Mouse (Mus musculus): ENCODE results near the gene Atp2c1. TPM values are rescaled to one million over a fixed set of nuclear protein-coding genes. Genes with fewer than 3 reads are reported as not detected.

Gene Atp2c1
- polyA plus RNA-seq, 1 experiment from 2014 or later, result 65.3 TPM

GRCm38 (mm10) chr9:105537473-105537872 is 10.4 kb upstream of the Atp2c1 start:
- ATAC-seq (ENCODE audit: low FRiP score) (no peak), DNase-seq (ENCODE audit: low spot score) (no peak)
- Histone ChIP-seq H3K4me3 (ENCODE audit: low read depth, low read length) (no peak overlapping the region), H3K27ac (ENCODE audit: low read depth, low read length) (no peak overlapping the region), H3K4me2 (replicated peaks; ENCODE audit: low read depth, low read length) (no peak overlapping the region), H3K9me3 (ENCODE audit: control insufficient read depth, low read length) (no peaks in the 10 kb centered on the region), H3K9ac (ENCODE audit: low read depth, low read length) (no peak overlapping the region), H3K27me3 (ENCODE audit: control insufficient read depth, insufficient read depth, low read length) (no peaks in the 10 kb centered on the region), H3K36me3 (ENCODE audit: control insufficient read depth, insufficient read depth, low read length) (no peaks in the 10 kb centered on the region), H3K4me1 (replicated peaks; ENCODE audit: control insufficient read depth, insufficient read depth, low read length) (no peaks in the 10 kb centered on the region)
- WGBS, result 33% methylated on average over 8 of the region's 8 CpGs

- H3K36me3 ChIP-seq (ENCODE audit: control insufficient read depth, insufficient read depth, low read length), result no peaks in the 10 kb centered on the region
- no peak for DNase-seq (ENCODE audit: low spot score)
- no peak overlapping the region for H3K27ac ChIP-seq (ENCODE audit: low read depth, low read length)
- no peaks in the 10 kb centered on the region for H3K9me3 ChIP-seq (ENCODE audit: control insufficient read depth, low read length)
- ATAC-seq (ENCODE audit: low FRiP score), result no peak
- H3K27me3 ChIP-seq (ENCODE audit: control insufficient read depth, insufficient read depth, low read length), result no peaks in the 10 kb centered on the region
- H3K4me1 ChIP-seq (replicated peaks; ENCODE audit: control insufficient read depth, insufficient read depth, low read length), result no peaks in the 10 kb centered on the region
- WGBS, result 65% methylated on average over 10 of the region's 10 CpGs
- H3K9ac ChIP-seq (ENCODE audit: low read depth, low read length), result no peak overlapping the region
- no peak overlapping the region for H3K4me3 ChIP-seq (ENCODE audit: low read depth, low read length)
- H3K4me2 ChIP-seq (replicated peaks; ENCODE audit: low read depth, low read length), result no peak overlapping the region
These were observed 9.8 kb upstream of the Atp2c1 start for GRCm38 (mm10) chr9:105536877-105537276.

GRCm38 (mm10) chr9:105525355-105525754 is 1.8 kb downstream of the Atp2c1 start:
- Histone ChIP-seq H3K9me3 (ENCODE audit: control insufficient read depth, low read length) (no peaks in the 10 kb centered on the region), H3K4me2 (replicated peaks; ENCODE audit: low read depth, low read length) (no peak overlapping the region), H3K4me3 (ENCODE audit: low read depth, low read length) (no peak overlapping the region), H3K27me3 (ENCODE audit: control insufficient read depth, insufficient read depth, low read length) (no peaks in the 10 kb centered on the region), H3K9ac (ENCODE audit: low read depth, low read length) (no peak overlapping the region), H3K27ac (ENCODE audit: low read depth, low read length) (no peak overlapping the region), H3K4me1 (replicated peaks; ENCODE audit: control insufficient read depth, insufficient read depth, low read length) (no peaks in the 10 kb centered on the region), H3K36me3 (ENCODE audit: control insufficient read depth, insufficient read depth, low read length) (no peaks in the 10 kb centered on the region)
- ATAC-seq (ENCODE audit: low FRiP score) (no peak), DNase-seq (ENCODE audit: low spot score) (no peak)
- 67% methylated on average over 4 of the region's 4 CpGs for WGBS

- ATAC-seq (ENCODE audit: low FRiP score), result no peak
- H3K9ac ChIP-seq (ENCODE audit: low read depth, low read length), result no peak overlapping the region
- DNase-seq (ENCODE audit: low spot score), result no peak
- no peaks in the 10 kb centered on the region for H3K4me1 ChIP-seq (replicated peaks; ENCODE audit: control insufficient read depth, insufficient read depth, low read length)
- H3K9me3 ChIP-seq (ENCODE audit: control insufficient read depth, low read length), result no peaks in the 10 kb centered on the region
- no peak overlapping the region for H3K4me2 ChIP-seq (replicated peaks; ENCODE audit: low read depth, low read length)
- WGBS, result 64% methylated on average over 2 of the region's 2 CpGs
- no peak overlapping the region for H3K4me3 ChIP-seq (ENCODE audit: low read depth, low read length)
- H3K27ac ChIP-seq (ENCODE audit: low read depth, low read length), result no peak overlapping the region
- H3K27me3 ChIP-seq (ENCODE audit: control insufficient read depth, insufficient read depth, low read length), result no peaks in the 10 kb centered on the region
- H3K36me3 ChIP-seq (ENCODE audit: control insufficient read depth, insufficient read depth, low read length), result no peaks in the 10 kb centered on the region
These were observed 4.1 kb downstream of the Atp2c1 start for GRCm38 (mm10) chr9:105523038-105523437.

GRCm38 (mm10) chr9:105522063-105522462 is 5.1 kb downstream of the Atp2c1 start:
- Histone ChIP-seq H3K4me2 (replicated peaks; ENCODE audit: low read depth, low read length) (no peak overlapping the region), H3K27me3 (ENCODE audit: control insufficient read depth, insufficient read depth, low read length) (no peaks in the 10 kb centered on the region), H3K9me3 (ENCODE audit: control insufficient read depth, low read length) (no peaks in the 10 kb centered on the region), H3K4me1 (replicated peaks; ENCODE audit: control insufficient read depth, insufficient read depth, low read length) (no peaks in the 10 kb centered on the region), H3K4me3 (ENCODE audit: low read depth, low read length) (no peak overlapping the region), H3K9ac (ENCODE audit: low read depth, low read length) (no peak overlapping the region), H3K27ac (ENCODE audit: low read depth, low read length) (no peak overlapping the region), H3K36me3 (ENCODE audit: control insufficient read depth, insufficient read depth, low read length) (no peaks in the 10 kb centered on the region)
- no peak for ATAC-seq (ENCODE audit: low FRiP score)
- 60% methylated on average over 3 of the region's 3 CpGs for WGBS
- DNase-seq (ENCODE audit: low spot score), result no peak

- Histone ChIP-seq H3K4me1 (replicated peaks; ENCODE audit: control insufficient read depth, insufficient read depth, low read length) (no peaks in the 10 kb centered on the region), H3K4me2 (replicated peaks; ENCODE audit: low read depth, low read length) (no peak overlapping the region)
- 60% methylated on average over 24 of the region's 24 CpGs for WGBS
These were observed 6.2 kb downstream of the Atp2c1 start for GRCm38 (mm10) chr9:105520776-105521552.

GRCm38 (mm10) chr9:105519278-105519883 is 7.7 kb downstream of the Atp2c1 start:
- H3K4me2 ChIP-seq (replicated peaks; ENCODE audit: low read depth, low read length), result no peak overlapping the region
- H3K27me3 ChIP-seq (ENCODE audit: control insufficient read depth, insufficient read depth, low read length), result no peaks in the 10 kb centered on the region
- H3K4me1 ChIP-seq (replicated peaks; ENCODE audit: control insufficient read depth, insufficient read depth, low read length), result no peaks in the 10 kb centered on the region
- H3K36me3 ChIP-seq (ENCODE audit: control insufficient read depth, insufficient read depth, low read length), result no peaks in the 10 kb centered on the region
- H3K4me3 ChIP-seq (ENCODE audit: low read depth, low read length), result no peak overlapping the region
- peak; percentile 48 for DNase-seq (ENCODE audit: low spot score)
- WGBS, result 44% methylated on average over 6 of the region's 6 CpGs
- no peaks in the 10 kb centered on the region for H3K9me3 ChIP-seq (ENCODE audit: control insufficient read depth, low read length)
- no peak overlapping the region for H3K9ac ChIP-seq (ENCODE audit: low read depth, low read length)
- H3K27ac ChIP-seq (ENCODE audit: low read depth, low read length), result no peak overlapping the region
- no peak for ATAC-seq (ENCODE audit: low FRiP score)

More at GRCm38 (mm10) chr9:105520776-105521552, 6.2 kb downstream of the Atp2c1 start:
- no peak for DNase-seq (ENCODE audit: low spot score)
- H3K27ac ChIP-seq (ENCODE audit: low read depth, low read length), result no peak overlapping the region
- no peak overlapping the region for H3K9ac ChIP-seq (ENCODE audit: low read depth, low read length)
- H3K9me3 ChIP-seq (ENCODE audit: control insufficient read depth, low read length), result no peaks in the 10 kb centered on the region
- no peak for ATAC-seq (ENCODE audit: low FRiP score)
- H3K27me3 ChIP-seq (ENCODE audit: control insufficient read depth, insufficient read depth, low read length), result no peaks in the 10 kb centered on the region
- no peak overlapping the region for H3K4me3 ChIP-seq (ENCODE audit: low read depth, low read length)
- H3K36me3 ChIP-seq (ENCODE audit: control insufficient read depth, insufficient read depth, low read length), result no peaks in the 10 kb centered on the region

- DNase-seq (ENCODE audit: low spot score), result no peak
- no peaks in the 10 kb centered on the region for H3K9me3 ChIP-seq (ENCODE audit: control insufficient read depth, low read length)
- no peak overlapping the region for H3K4me2 ChIP-seq (replicated peaks; ENCODE audit: low read depth, low read length)
- 89% methylated on average over 5 of the region's 5 CpGs for WGBS
- no peaks in the 10 kb centered on the region for H3K27me3 ChIP-seq (ENCODE audit: control insufficient read depth, insufficient read depth, low read length)
- H3K9ac ChIP-seq (ENCODE audit: low read depth, low read length), result no peak overlapping the region
- H3K4me1 ChIP-seq (replicated peaks; ENCODE audit: control insufficient read depth, insufficient read depth, low read length), result no peaks in the 10 kb centered on the region
- no peak overlapping the region for H3K27ac ChIP-seq (ENCODE audit: low read depth, low read length)
- no peak overlapping the region for H3K4me3 ChIP-seq (ENCODE audit: low read depth, low read length)
- H3K36me3 ChIP-seq (ENCODE audit: control insufficient read depth, insufficient read depth, low read length), result no peaks in the 10 kb centered on the region
- ATAC-seq (ENCODE audit: low FRiP score), result no peak
These were observed 23.4 kb downstream of the Atp2c1 start for GRCm38 (mm10) chr9:105503690-105504089.

- no peak overlapping the region for H3K27ac ChIP-seq (ENCODE audit: low read depth, low read length)
- WGBS, result 43% methylated on average over 4 of the region's 4 CpGs
These were observed 24.7 kb downstream of the Atp2c1 start for GRCm38 (mm10) chr9:105502389-105502788.

More at GRCm38 (mm10) chr9:105502389-105502788, 24.7 kb downstream of the Atp2c1 start:
- peak; percentile 20 for DNase-seq (ENCODE audit: low spot score)
- no peaks in the 10 kb centered on the region for H3K36me3 ChIP-seq (ENCODE audit: control insufficient read depth, insufficient read depth, low read length)
- no peaks in the 10 kb centered on the region for H3K9me3 ChIP-seq (ENCODE audit: control insufficient read depth, low read length)
- no peak overlapping the region for H3K4me2 ChIP-seq (replicated peaks; ENCODE audit: low read depth, low read length)
- no peak overlapping the region for H3K9ac ChIP-seq (ENCODE audit: low read depth, low read length)
- H3K4me3 ChIP-seq (ENCODE audit: low read depth, low read length), result no peak overlapping the region
- no peaks in the 10 kb centered on the region for H3K27me3 ChIP-seq (ENCODE audit: control insufficient read depth, insufficient read depth, low read length)
- no peak for ATAC-seq (ENCODE audit: low FRiP score)
- H3K4me1 ChIP-seq (replicated peaks; ENCODE audit: control insufficient read depth, insufficient read depth, low read length), result no peaks in the 10 kb centered on the region

Data from hindbrain, embryonic 11.5 days (tissue).